Mouse (Mus musculus) spleen, postnatal 4 days (tissue): ENCODE measurements around the gene Bcl7b.
"Not testable (repeated sequence)": the region's sequence is repeated elsewhere in the genome, so short reads cannot be mapped to it uniquely, and the experiment has no call there.

Experiments used
- DNase-seq, 2 experiments: peaks; one replicate each; pipeline ENCODE4 v3.0.0; 2022; ENCODE audit warnings: low spot score in 2 of 2

Gene Bcl7b

GRCm38 (mm10) chr5:135208197-135208596 is 40.1 kb downstream of the Bcl7b start:
- no peak for DNase-seq

- DNase-seq = no peak
These were observed 48.8 kb downstream of the Bcl7b start for GRCm38 (mm10) chr5:135216871-135217270.

- no peak for DNase-seq
These were observed 52.9 kb downstream of the Bcl7b start for GRCm38 (mm10) chr5:135220941-135221340.

- DNase-seq = no peak
These were observed 54.0 kb downstream of the Bcl7b start for GRCm38 (mm10) chr5:135222066-135222465.

- no peak for DNase-seq
These were observed 56.1 kb downstream of the Bcl7b start for GRCm38 (mm10) chr5:135224169-135224568.

GRCm38 (mm10) chr5:135225879-135226278 is 57.8 kb downstream of the Bcl7b start:
- not testable (repeated sequence) for DNase-seq

GRCm38 (mm10) chr5:135230186-135230585 is 62.1 kb downstream of the Bcl7b start:
- no peak for DNase-seq
